Mouse (Mus musculus) fat pad, adult 2 months (tissue): ENCODE data around the gene Pspn.
A peak's percentile ranks its signal among the peaks of the same experiment; 100 is the strongest.

Experiments used
- DNase-seq: peaks from one replicate; pipeline ENCODE4 v3.0.0-alpha.2; 2011; ENCODE audit warnings: low read depth, low spot score; ENCODE audit errors: extremely low read depth

The Pspn gene

DNA sequence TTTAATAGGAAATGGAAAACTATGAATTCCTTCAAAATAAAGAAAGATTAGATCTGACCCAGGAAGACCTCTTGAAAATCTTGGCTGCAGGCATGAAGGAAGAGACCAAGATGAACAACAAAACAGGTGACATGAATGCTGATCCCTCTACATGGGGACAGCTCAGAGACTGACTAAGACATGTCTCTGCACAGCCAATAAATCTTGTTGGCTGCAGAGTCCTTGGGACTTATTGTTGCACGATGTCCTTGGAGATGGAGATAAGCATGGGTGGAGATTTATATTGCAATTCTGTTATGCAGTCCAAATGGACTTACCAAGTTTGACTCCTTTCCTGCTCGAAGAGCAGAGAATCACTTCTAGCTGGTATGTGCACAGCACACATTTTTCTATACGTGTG lies 30.5 kb downstream of the Pspn start:
- no peak for DNase-seq

DNA sequence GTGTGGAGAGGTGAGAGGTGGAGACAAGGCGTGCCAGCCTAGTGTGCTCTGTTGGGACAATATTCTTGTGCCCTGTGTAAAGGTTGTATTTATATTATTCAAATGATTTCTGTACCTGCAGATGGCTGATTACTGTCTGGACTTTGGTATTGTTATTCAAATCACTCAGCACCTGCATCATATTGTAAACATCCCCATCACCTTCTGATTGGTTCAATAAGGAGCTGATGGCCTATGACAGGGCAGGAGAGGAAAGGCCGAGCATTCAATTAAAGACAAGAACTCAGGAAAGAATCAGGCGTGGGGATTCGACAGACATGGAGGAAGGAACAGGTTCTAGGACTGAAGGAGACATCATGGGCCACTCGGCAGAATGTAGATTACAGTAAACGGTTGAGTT lies 36.2 kb downstream of the Pspn start:
- no peak for DNase-seq

DNA sequence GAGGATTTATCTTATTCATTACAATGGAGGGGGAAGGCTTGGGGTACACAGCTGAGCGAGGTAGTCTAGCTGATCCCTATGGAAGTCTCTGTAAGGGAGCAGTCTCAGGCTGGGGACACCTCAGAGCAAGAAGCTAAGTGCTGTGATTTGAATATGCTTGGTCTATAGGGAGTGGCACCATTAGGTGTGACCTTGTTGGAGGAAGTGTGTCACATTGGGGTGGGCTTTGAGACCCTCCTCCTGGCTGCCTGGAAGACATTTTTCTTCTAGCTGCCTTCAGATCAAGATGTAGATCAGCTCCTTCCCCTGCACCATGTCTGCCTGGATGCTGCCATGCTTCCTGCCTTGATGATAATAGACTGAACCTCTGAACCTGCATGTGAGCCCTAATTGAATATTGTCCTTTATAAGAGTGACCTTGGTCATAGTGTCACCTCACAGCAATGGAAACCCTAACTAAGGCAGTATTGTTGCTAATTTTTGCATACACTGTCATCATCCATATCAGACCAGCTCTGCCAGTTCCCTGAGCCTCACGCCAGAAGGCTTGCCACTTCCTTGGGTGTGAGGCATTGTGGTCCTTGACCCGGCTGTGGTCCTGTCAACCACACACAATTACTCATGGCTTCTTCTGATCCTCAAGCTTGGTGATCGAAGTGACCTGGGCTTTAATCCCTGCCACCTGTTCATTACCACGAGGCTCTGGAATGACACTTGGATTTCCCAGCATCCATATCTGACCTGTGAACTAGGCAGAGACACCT lies 37.0 kb downstream of the Pspn start:
- DNase-seq = no peak

DNA sequence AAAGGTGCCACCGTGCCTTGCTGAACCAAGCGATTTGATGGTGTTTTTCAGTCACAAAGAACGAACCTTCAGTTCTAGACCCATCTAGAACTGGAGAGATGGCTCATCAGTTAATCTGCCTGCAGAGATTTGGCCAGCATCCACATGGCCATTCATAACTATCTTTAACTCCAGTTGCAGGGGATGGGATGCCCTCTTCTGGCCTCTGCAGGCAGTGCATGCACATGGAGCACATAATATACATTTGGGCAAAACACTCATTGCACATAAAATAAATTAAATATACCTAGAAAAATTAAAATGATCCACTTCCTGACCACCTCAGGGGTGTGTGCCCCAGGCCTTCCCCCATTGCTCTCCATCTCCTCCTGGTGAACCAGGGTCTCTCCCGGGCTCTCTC lies 37.9 kb downstream of the Pspn start:
- DNase-seq = no peak

DNA sequence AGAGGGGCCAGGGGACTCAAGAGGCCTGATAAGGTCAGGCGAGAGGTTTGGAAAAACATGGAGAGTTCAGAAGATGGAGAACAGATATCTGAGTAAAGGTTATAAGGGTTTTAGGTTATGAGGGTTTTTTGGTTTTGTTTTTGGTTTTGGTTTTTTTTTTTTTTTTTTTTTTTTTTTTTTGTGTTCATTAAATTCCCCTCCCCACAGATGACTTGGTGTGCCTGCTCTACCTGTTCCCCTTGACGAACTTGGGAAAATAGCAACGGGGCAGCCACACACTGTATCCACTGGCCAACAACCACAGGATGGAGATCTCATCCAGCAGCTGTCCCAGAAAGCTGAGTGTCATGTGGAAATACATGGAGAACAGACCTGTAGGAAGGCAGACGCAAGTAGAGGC lies 41.2 kb downstream of the Pspn start:
- DNase-seq = no peak

DNA sequence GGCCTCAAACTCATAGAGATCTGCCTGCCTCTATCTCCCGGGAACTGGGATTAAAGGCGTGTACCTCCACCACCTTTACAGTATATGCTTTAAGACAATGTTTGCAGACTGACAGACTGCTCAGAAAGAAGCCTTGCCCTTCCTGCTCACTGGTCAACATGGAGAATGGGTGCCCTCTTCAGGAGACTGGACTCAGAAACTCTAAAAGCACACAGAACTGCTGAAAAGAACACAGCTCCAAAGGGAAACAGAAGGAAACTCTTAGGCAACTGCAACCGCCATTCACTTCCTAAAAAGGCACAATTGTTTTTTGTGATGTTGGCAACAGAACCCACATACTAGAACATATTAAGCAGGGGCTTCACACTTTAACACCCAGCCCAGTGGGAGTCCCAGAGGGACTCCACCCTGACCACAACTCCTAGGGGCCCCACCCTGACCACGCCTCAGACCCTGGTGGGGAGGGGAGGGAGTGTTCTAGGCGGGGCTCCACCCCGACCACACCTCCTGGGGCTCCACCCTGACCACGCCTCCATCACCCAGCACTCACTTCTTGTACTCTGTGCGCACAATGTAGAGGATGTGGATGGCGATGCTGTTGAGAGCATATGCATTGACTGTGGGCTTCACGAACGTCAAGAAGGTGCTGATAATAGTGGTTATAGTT lies 41.9 kb downstream of the Pspn start:
- no peak for DNase-seq

DNA sequence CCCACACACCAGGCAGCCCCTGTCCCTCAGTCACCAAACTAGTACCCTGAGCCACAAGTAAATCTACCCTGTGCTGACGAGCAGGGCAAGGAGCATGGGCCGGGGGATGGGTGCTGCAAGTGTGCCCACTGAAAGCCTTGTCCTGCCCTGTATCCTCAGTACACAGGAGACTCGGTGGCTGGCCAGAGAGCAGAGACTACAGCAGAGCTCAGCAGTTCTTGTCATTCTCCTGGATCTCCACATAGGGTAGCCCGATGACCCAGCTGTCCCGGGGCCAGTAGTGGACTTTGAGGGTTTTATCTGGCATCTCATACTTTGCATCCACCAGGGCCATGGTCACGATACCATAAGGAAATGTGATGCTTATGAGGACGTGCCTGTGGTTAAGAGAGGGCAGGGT lies 44.9 kb downstream of the Pspn start:
- DNase-seq = no peak

DNA sequence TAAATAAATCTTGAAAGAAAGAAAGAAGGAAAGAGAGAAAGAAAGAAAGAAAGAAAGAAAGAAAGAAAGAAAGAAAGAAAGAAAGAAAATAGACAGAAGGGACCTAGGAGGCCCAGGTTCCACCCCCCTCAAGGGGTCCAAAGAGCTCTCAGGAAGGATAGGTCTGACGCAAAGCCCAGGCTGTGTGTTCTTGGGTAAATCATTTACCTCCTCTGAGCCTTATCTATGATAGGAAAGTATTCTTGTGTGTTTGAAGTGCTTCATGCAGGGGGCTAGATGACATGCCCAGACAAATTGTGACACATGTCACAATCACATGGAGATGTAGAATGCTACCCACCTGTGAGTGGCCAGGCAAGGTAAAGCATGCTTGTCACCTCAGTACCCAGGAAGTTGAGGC lies 47.2 kb downstream of the Pspn start:
- no peak for DNase-seq

DNA sequence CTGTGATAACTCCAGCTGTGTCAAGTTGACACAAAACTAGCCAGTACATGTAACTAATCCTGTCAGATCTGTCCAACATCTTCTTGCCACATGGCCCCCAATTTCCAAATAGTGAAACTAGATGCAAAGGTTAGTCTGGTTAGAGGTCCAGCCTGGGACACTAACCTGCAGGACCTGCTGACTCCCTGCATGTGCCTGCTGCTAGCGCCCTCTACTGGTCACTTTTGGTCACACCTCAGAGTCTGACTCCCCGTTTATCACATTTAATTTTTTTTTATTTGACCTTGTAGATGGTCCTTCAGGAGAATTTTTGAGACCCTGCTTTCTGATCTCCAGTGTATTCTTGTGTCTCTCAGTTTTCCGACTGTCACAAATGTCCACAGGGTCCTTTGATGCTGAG lies 48.9 kb downstream of the Pspn start:
- peak; percentile 37 for DNase-seq
